Mouse (Mus musculus) cortical plate, adult 2 months (tissue): ENCODE measurements around the gene Nbeal2.

Source experiments
- CTCF ChIP-seq: fragments of 200-500 bp; IDR thresholded peaks from 2 replicates; pipeline ENCODE4 v1.5.1; 2011; ENCODE audit warnings: mild to moderate bottlenecking, control low read depth, low read length; ENCODE audit not compliant: insufficient read depth; ENCODE audit errors: extremely low read depth
- POLR2A ChIP-seq: fragments of 200-500 bp; IDR thresholded peaks from 2 replicates; pipeline ENCODE4 v1.6.1; 2011; ENCODE audit warnings: mild to moderate bottlenecking, low read length, control low read depth; ENCODE audit not compliant: insufficient read depth; ENCODE audit errors: extremely low read depth

GRCm38 (mm10) chr9:110681817-110682216 is 27.9 kb upstream of the Nbeal2 start:
- TF ChIP-seq CTCF (no peak), POLR2A (no peak)
